Mouse (Mus musculus) kidney, postnatal 36 days (tissue): ENCODE measurements at regions not wholly inside any gene's neighbourhood (a gene's known extent, or its start where the extent isn't known, plus 50 kb on each side); places are given as distances from the start of the nearest gene placed in this dataset.

Source experiments
- DNase-seq, 2 experiments: peaks; one replicate each; pipeline ENCODE4 v3.0.0; 2021 to 2022; ENCODE audit warnings: mixed read lengths in 2 of 2

DNA sequence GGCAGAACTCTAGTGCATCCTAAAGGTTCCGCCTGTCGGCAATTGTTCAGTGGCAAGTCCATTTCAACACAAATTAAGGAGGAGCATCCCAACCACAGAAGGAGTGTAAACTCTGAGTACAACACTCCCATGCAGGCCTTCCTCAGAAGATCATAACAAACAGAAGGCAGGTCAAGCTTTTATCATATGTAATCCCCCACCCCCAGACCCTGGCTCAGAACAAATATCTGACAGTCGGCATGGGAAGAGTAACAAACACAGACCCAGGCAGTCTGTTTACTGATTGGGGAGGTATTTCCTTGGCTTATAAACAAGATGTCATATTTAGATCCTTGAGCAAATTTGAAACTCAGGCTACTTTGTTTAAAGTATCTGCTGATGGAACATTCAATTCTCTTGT lies 174.9 kb upstream of the Rnaseh2b start:
- DNase-seq: no peak

DNA sequence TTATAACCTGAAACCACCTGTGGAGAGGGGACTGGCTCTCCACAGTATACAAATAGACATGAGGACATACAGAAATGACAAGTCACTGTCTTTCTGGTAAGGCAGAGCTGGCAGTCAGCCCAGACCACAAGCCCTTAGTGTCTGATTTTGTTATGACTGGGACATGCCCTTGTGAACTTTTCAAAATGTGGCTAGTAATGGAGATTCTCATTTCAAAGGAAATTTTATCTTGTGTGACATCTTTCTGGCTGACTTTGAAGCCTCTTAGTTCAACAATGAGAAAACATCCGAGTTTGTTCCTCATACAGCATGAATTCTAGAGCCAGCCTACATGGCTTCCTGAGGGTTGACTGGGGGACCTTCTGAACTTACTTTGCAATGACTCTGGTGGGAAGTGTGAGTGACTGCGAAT lies 173.8 kb upstream of the Rnaseh2b start:
- DNase-seq: no peak

DNA sequence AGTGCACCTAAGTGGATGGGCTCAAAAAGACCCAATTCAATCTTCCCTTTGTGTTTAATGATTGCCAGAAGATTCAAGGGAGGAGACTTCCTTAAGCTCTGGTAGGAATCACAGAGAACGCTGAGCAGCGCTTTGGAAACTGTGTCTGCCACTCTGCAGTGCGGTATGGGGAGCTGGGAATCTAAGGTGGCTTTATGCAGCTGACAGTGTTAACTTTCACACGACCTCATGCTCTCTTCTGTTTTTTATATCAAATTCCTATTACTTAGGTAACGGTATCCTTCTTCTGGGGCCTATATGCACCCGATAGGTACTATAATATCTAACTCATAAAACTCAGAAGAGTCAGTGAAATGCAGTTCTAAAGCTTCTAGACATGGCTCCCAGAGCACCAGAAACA lies 163.5 kb upstream of the Rnaseh2b start:
- DNase-seq: no peak

DNA sequence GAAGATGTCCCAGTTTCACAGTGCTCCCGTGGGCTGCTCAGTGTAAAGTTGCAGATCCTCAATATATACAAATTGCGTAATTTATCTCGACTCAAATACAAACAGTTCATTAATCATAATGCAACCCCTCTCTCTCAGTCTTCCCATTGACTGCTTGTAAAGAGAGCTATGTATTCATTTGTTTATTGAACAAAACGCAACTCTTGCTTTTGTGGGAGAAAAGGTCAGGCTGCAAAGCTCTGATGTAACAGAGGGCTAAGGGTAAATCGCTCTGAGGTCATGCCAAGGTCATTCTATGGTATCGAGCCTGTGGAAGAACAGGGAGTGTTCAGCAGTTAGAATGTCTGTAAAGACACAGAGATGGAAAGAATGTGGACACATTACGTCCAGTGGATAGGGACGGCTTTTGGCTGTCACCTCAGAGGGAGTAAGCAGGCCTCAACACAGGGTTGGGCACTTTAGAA lies 160.0 kb upstream of the Rnaseh2b start:
- no peak for DNase-seq

DNA sequence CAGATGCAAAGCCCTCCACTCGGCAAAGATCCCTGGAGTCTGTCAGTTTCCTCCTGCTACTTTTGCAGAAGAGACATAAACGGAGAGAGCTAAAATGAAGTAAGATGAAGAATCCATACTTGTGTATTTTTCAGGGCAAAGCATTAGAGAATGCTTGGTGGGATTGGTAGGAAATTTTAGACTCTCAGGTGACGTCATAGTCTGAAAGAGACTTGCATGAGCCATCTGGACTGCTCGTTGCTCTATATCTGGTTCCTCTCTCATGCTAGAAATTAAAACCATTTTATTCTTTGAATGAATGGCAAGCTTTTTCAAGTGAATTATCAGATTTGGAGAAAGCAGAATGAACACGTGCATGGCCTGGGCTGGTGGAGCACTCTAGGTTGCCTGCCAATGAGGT lies 154.4 kb upstream of the Rnaseh2b start:
- DNase-seq: no peak

DNA sequence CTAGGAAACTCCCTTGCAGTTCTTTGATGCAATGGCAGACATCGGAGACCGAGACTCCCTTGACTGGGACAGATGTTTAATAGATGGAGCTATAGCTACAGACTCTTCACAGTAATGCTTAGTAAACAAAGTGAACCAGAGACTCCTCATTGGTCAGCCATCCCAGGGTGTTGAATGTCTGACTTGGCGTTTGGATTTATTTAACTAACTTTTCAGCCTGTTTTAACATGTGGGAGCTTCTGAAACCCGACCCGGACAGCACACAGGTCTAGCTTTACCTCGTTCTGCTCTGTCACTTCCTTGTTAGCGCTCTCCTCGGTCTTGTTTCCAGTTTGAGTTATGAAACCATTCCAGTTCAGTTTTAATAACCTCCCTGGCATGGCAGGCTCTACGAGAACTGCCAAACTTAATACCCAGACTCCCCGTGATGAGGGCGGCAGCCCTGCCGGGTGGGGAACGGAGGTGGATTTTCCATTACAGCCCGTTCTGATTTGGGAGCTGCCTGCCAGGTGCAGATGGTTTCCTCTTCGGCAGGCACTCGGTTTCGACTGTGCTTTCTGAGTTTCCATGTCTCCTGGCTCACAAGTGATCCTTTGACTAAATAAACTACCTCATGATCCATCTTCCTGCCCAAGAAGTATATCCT lies 147.9 kb upstream of the Rnaseh2b start:
- DNase-seq: peak in 1 of 2 experiments; percentile 9

DNA sequence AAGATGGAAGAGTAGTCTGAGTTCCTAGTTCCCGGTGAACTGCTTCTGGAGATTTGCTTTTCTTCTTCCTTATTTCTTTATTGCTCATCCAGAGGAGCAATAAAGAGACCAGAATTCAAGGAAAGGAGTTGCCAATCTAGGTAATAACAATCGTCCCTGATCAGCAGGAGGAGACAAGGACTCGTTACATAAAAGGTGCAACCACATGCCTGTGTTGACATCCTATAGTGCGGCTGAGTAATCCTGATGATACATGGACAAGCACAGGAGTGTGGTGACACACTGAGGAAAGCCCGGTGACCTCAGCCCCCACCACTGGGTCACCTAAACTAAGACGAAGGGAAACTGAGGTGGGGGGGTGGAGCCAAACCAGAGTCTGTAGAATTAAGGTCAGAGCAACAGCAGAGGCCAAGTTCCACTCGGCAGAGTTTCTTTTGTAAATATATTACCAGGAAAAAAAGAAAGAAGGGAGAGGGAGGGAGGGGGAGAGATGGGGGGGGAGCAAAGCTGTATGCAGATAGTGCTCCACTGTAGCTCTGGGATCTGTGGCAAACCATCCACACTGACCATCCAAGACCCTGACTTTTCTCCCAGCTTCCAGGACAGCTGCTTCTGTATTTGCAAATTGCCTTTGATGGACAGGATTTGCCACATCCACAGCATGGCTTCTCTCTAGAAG lies 135.2 kb upstream of the Rnaseh2b start:
- DNase-seq: no peak

DNA sequence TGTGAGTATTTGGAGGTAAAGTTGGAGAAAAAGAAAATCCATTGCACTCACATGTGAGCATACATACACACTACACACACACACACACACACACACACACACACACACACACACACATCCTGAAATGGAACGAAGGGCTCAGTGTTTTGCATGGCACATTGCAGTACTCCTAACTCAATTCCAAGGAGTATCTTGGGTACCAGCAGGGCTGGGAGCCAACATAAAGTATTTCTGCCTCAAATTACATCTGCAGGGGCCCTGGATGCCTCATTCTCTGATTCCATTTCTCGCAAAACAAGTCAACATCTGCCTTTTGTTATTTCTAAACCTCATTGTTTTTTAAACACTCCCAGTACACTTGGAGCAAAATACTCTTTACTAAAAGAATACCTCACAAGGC lies 132.7 kb upstream of the Rnaseh2b start:
- no peak for DNase-seq

DNA sequence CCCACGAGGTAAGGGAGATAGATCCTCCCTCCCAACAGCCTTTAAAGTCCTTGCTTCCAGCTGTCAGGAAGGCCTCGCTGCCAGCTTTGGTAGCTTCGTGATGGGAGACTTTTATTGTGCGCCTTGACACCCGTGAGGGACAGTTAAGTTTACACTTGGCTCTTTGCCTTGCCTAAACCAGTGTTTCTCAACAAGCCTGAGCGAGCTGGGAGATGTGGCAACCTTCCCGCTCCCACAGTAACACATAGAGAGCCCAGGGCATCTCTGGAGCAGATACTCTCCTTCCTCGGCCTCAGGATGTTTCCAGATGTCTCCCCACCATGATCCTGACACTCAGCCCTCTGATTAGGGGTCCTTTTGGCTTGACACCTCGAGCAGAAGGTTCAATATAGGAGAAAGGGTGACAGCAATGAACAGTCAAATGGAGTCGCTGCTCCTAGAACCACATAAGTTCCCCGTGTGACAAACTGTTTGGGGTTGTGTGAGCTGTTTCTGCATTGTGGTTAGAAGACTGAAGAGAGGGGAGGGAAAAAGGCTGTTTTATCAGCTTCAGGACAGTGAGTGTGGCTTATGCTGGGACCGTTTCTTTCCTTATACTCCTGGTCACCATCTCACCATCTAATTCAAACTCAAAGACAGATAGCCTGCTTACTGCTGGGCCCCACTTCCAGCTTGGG lies 129.1 kb upstream of the Rnaseh2b start:
- no peak for DNase-seq

DNA sequence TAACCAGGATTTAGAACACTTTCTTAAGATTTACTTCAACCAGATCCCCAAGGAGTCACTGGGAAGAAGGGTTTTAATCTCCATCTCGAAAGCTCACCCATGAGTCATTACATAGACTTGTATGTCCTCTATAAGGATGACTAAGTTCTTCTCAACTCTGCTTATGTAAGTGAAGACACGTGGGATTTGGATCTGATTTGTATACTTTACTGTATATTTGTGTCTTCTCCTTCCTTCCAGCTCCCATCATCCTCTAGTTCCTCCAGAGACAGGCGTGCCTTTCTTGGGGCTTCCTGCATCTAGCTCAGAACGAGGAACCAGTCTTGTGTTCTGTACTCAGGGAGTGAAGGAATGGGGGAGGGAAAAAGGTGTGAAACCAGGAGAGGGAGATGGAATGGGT lies 127.5 kb upstream of the Rnaseh2b start:
- no peak for DNase-seq

DNA sequence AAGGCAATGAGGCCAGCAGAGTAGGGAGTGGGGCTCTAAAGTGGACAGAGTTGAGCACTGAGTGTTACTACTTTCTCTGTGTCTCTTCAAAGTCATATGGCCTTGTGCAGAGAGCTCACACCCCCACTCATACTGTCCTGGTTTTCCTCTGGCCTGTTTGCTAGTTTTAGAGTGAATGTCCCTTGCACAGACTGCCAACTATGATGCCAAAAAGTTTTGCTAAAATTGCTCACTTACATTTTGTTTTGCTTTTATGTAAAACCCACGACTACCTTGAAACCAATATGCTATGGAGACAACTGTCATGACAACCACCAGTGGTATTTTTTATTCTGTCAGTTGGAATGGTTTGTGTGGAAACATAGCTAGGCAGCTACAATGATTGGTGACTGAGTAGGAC lies 126.4 kb upstream of the Rnaseh2b start:
- DNase-seq: no peak

DNA sequence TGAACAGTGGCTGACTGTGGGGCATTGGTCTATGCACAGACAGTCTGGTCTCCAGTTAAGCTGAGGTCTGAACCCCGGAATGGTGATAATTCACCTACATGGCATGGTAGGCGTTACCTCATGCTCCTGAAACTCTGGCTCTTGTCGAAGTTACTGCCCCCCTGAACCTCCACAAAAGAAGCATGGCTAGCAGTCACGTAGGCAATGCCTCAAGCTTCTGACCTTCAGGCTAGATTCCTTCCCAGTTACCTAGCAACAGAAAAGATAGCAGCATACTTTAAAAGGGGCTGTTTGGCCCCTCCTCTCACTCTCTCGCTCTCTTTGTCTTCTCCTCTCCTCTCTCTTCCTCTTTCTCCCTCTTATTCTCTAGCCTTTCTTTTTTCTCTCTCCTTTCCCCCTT lies 125.8 kb upstream of the Rnaseh2b start:
- DNase-seq: no peak

DNA sequence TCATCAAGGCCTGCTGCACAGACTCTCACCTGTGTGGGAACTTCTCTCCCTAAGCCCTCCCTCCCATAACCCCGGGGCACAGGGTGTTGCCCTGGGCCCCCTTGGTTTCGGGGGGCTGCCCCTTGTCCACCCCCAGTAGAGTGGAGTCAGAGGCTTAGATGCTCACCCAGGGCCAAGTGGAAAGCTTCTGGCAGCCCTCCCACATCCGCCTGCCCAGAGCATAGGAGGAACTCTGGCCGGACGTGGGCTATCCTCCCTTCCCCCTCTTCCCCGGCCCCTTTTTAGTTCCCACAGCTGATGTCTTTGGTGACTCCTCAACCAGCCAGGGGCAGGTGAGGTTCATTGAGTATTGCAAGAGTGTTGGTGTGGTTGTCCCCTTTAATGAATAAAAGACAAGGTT lies 125.3 kb upstream of the Rnaseh2b start:
- no peak for DNase-seq

DNA sequence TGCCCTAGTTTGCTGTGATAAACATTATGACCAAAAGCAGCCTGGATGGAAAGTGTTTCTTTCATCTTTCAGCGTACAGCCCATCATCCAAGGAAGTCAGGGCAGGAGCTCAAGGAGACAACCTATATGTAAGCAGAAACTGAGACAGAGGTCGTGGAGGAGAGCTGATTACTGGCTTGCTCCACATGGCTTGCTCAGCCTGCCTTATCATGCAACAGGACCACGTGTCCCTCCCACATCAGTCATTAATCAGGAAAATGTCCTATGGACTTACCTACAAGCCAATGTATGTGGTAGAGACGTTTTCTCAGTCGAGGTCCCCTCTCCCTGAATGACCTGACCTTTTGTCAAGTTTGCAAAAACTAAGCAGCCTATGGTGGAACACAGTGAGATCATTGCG lies 123.7 kb upstream of the Rnaseh2b start:
- no peak for DNase-seq

DNA sequence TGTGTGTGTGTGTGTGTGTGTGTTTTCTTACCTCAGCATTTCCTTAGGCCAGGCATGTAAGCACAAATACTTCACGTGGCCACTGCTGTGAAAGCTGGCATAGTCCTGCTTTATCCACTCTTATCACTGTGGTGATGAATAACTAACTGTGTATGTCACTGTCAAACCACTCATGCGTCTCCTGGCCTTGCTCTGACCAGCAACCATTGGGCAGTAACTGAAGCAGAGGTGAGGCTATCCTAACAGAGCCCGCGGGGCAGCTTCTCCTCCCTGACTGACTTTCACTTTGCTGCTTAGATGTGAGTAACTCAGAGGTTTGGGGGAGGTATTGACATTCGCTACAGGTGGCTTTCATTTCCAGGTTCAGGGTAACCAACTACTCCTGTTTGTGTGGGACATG lies 122.0 kb upstream of the Rnaseh2b start:
- peak; percentile 37 to 51 for DNase-seq

DNA sequence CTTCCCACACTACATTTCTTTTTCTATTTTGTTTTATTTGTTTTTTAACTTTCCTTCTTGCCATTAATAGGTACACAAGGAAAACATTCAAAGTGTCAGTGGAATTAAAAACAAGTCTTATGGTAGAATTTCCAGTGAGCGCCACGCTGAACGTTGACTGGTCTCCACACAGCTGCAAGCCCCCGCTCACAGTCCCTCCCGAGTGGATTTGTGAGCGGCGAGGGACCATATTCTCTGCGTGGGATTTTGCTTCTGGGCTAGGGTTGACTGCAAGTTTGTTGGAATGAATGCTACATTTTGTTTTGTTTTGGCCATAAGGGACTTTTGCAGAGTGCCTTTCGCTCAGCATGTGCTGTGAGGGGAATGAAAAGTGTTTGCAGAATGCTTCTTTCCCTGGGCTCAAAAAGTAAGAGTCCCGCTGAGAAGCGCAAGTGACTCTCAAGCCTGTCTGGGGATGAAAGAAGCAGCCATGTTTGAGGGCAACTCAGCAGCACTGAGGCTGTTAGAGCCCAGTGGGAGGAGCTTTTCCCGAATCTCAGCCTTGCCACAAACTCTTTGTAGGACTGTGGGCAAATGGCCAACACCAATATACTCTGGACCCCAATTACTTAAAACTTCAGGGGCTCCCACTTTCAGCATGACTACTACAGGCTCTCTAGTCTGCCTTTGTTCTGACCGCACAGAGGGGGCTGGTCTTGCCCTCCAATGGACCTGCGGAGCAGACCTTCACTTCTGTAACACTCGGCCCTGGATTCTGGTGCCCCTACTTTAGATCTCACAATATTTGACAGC lies 120.9 kb upstream of the Rnaseh2b start:
- no peak for DNase-seq

DNA sequence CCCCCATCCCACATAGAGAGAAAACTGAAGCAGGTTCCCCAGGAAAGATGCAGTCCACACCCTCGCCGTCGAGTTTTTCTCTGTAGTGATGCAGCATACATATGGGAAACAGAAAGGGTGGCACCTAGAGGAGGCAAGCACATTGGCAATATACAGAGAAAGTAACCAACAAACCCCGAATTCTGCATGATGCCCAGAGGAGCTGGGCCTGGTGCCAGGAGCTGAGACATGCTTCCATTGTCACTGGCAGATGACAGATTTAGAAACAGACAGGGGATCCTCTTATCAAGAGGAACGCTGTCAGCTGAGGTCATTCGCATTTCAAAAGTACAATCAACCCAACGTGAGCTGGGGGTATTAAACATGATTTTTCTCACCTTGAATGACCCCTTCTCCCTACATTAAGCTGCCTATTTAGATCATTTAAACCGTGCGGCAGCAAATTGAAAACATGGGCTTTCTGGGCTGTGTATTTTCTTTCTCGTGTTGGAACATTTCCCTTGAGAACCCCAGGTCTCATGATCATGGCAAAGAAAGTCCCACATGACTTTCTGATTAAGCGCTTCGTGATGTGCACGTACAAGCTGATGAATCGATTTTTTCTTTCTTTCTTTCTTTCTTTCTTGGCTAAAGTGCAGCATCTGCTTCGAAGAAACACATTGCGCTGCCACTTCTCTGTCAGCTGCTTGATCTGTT lies 118.4 kb upstream of the Rnaseh2b start:
- peak in 1 of 2 experiments; percentile 5 for DNase-seq

DNA sequence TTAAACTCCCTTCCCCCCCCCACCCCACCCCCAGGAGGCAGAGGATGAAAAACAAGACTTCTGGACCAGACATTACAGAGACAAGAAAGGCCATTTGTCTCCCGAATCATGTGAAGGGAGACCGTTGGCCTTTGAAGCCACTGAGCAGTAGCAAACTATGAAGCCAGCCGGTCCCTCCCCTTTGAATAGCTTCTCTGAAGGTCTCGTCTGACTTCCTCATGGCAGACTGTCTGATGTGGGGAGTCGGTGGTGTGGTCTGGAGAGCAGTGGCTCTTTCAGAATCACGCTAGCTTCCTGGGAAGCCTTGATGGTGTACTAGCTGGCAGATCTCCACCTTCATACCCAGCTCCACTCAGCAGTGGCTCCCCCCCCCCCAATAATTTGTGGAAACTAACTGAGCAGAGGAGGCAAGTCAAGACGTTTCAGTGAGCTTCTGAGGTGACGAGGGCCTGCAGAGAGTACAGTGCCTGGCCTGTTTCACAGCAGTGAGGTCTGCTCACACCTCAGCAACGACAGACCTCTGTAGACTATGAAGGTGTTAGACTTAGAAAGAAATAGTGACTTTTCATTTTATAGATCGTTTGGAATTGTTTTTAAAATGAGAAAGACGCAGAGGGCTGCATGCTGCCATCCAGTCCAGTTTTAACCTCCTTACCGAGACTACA lies 116.9 kb upstream of the Rnaseh2b start:
- no peak for DNase-seq

DNA sequence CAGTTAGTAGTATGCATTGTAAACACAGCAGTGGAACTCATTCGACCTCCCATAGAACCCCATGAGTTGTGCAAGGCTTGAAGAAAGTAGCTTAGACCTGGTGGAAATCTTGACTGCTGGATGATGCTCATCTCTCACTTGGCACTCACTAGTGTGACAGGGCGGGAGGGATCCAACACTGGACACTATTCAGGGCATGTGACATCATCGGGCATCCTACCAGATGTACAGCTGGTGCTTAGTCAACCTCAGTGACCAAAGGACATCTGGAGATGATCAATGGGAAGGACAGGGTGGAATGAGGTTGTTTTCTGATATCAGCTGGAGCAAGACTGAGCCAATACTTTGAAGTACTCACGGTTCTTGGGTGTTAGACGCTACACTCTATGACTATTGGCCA lies 114.9 kb upstream of the Rnaseh2b start:
- DNase-seq: no peak

DNA sequence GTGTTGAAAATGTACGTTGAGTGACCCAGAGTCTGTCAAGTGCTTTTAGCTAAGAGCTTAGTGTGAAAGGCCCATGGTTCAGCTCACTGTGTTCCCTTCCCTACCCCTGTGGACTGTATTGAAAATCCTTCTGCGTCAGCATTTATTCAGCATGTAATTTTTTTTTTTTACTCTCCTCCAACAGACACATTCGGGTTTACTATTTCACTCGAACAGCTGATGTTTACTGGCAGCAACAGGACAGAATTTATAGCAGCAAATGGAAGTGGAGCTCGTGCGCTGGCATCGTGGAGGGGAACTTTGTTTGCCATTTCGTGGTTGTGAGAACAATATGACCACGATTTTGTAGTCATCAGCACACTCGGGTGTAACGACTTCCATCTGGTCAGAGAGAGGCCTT lies 105.0 kb upstream of the Rnaseh2b start:
- DNase-seq: no peak

DNA sequence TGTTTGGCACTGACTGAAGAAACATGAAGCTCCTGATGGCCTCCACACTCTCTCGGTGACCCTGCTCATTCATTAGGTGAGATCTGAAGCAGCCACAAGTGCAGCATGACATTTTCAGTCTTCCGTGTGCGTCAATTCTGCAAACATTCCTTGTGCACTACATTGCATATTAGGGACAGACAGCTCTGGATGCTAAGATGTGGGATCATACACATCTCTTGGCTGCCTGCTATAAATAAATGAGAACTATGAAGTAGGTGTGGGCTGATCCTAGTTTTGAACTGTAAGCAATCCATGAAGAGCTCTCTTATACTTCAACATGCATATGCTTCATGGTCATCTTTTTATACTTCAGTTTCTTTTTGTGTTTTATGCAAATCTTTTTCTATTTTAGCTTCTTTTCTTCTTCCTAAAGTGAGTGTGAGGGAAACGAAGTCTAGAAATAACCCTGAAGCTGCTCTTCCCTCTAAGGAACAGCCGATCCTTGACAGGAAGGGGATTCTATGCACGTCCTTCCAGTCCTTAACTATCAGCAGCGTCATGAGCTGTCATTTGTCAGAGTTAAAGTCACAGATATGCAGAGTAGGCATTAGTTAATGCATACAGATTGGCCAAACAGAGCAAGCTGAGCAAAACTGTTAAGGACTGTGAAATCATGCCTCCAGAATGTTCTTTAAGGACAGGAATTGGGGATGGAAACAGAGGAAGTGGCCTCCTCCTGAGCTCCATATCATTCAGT lies 104.1 kb upstream of the Rnaseh2b start:
- DNase-seq: no peak
